Mouse (Mus musculus) spleen, postnatal 4 days (tissue): ENCODE measurements around the gene Bfsp2.

Source experiments
- DNase-seq, 2 experiments: peaks; one replicate each; pipeline ENCODE4 v3.0.0; 2022; ENCODE audit warnings: low spot score in 2 of 2

The Bfsp2 gene

GRCm38 (mm10) chr9:103383576-103383975, 96.6 kb downstream of the Bfsp2 start:
- DNase-seq: no peak

- no peak for DNase-seq
Observed at GRCm38 (mm10) chr9:103382989-103383388, 97.2 kb downstream of the Bfsp2 start.

GRCm38 (mm10) chr9:103380566-103380965, 99.7 kb downstream of the Bfsp2 start:
- DNase-seq: no peak

- DNase-seq: no peak
Observed at GRCm38 (mm10) chr9:103379199-103379598, 101.0 kb downstream of the Bfsp2 start.

- no peak for DNase-seq
Observed at GRCm38 (mm10) chr9:103378686-103379085, 101.5 kb downstream of the Bfsp2 start.

GRCm38 (mm10) chr9:103376346-103377320, 103.6 kb downstream of the Bfsp2 start:
- no peak for DNase-seq
